In genomic region chr12:9052075-9052829, GRCm38 (mm10) we compare ENCODE assay signal across 8 mouse cellular contexts. TPM values are rescaled to one million over a fixed set of nuclear protein-coding genes. Genes with fewer than 3 reads are reported as not detected.
DNase-seq lines count a peak whose midpoint lies in the region; ATAC-seq and TF ChIP-seq lines count a peak whose summit lies in the region.

No protein-coding gene starts in this region.

- no peak overlapping the region for H3K27ac ChIP-seq in heart, embryonic 15.5 days
- H3K27ac ChIP-seq in liver, embryonic 13.5 days = no peak overlapping the region
- H3K27ac ChIP-seq in neural tube, embryonic 11.5 days (ENCODE audit: low read depth, low read length) = no peak overlapping the region
- no peak overlapping the region for H3K27ac ChIP-seq in stomach, embryonic 16.5 days (ENCODE audit: low read length)

- no peaks in the 10 kb centered on the region for H3K79me3 ChIP-seq in C2C12 (ENCODE audit: low read depth)

- no peaks in the 10 kb centered on the region for H3K79me2 ChIP-seq in C2C12 (ENCODE audit: control insufficient read depth, insufficient read depth)

- no peak overlapping the region for H3ac ChIP-seq in C2C12 (ENCODE audit: control insufficient read depth, insufficient read length, low read depth)

- H3K4me1 ChIP-seq in heart, embryonic 15.5 days (replicated peaks) = peaks cover 4% of the 10 kb centered on the region; the same call in 1 of the 2 replicates
- no peaks in the 10 kb centered on the region for H3K4me1 ChIP-seq in liver, embryonic 13.5 days (replicated peaks)
- no peaks in the 10 kb centered on the region for H3K4me1 ChIP-seq in neural tube, embryonic 11.5 days (ENCODE audit: control insufficient read depth, insufficient read depth, low read length)
- H3K4me1 ChIP-seq in stomach, embryonic 16.5 days (ENCODE audit: control insufficient read depth, insufficient read depth, low read length) = no peaks in the 10 kb centered on the region

- peak; percentile 87 for DNase-seq in brain, adult 2 months (ENCODE audit: low read depth, low spot score)
- peak; percentile 84 for DNase-seq in kidney, postnatal 14 days
- peak; percentile 42 for DNase-seq in liver, embryonic 13.5 days
- DNase-seq in neural tube, embryonic 11.5 days (ENCODE audit: low spot score) = peak; percentile 78

- peak; percentile 84 for ATAC-seq in erythroid progenitor cell, adult 5-6 weeks (replicated peaks; ENCODE audit: low FRiP score, poor library complexity, severe bottlenecking)
- ATAC-seq in heart, embryonic 15.5 days (replicated peaks; ENCODE audit: insufficient number of reproducible peaks, insufficient read depth, low FRiP score, low read depth) = peak; percentile 70; the same call in 1 of the 2 replicates
- ATAC-seq in liver, embryonic 13.5 days (ENCODE audit: low read depth) = peak; percentile 71
- peak; percentile 84 for ATAC-seq in neural tube, embryonic 11.5 days (ENCODE audit: insufficient read depth, low FRiP score, low TSS enrichment)
- ATAC-seq in stomach, embryonic 16.5 days (ENCODE audit: insufficient read depth, low FRiP score) = peak; percentile 84

- no peaks in the 10 kb centered on the region for H3K27me3 ChIP-seq in C2C12 (ENCODE audit: control insufficient read depth, insufficient read depth, insufficient read length)
- H3K27me3 ChIP-seq in heart, embryonic 15.5 days = peaks cover 4% of the 10 kb centered on the region; the same call in 1 of the 2 replicates
- H3K27me3 ChIP-seq in liver, embryonic 13.5 days = no peaks in the 10 kb centered on the region
- H3K27me3 ChIP-seq in neural tube, embryonic 11.5 days (ENCODE audit: control insufficient read depth, insufficient read depth, low read length) = no peaks in the 10 kb centered on the region
- no peaks in the 10 kb centered on the region for H3K27me3 ChIP-seq in stomach, embryonic 16.5 days (ENCODE audit: control insufficient read depth, insufficient read depth, low read length)

- WGBS in heart, embryonic 15.5 days = 59% methylated on average over 8 of the region's 8 CpGs
- 46% methylated on average over 8 of the region's 8 CpGs for WGBS in liver, embryonic 13.5 days (ENCODE audit: insufficient replicate concordance)
- WGBS in neural tube, embryonic 11.5 days = 58% methylated on average over 8 of the region's 8 CpGs
- WGBS in stomach, embryonic 16.5 days = 55% methylated on average over 8 of the region's 8 CpGs

- H3K9ac ChIP-seq in heart, embryonic 15.5 days = no peak overlapping the region
- H3K9ac ChIP-seq in liver, embryonic 13.5 days = no peak overlapping the region
- no peak overlapping the region for H3K9ac ChIP-seq in neural tube, embryonic 11.5 days (ENCODE audit: low read length)
- no peak overlapping the region for H3K9ac ChIP-seq in stomach, embryonic 16.5 days (ENCODE audit: low read length)

- no peaks in the 10 kb centered on the region for H3K36me3 ChIP-seq in C2C12 (ENCODE audit: control insufficient read depth, insufficient read depth)
- no peaks in the 10 kb centered on the region for H3K36me3 ChIP-seq in heart, embryonic 15.5 days
- H3K36me3 ChIP-seq in liver, embryonic 13.5 days = no peaks in the 10 kb centered on the region
- H3K36me3 ChIP-seq in neural tube, embryonic 11.5 days (ENCODE audit: control insufficient read depth, insufficient read depth, low read length) = no peaks in the 10 kb centered on the region
- H3K36me3 ChIP-seq in stomach, embryonic 16.5 days (ENCODE audit: control insufficient read depth, insufficient read depth, low read length) = no peaks in the 10 kb centered on the region

- TF ChIP-seq CTCF in C2C12 (IDR thresholded peaks at IDR 0.05; ENCODE audit: control insufficient read depth, insufficient read depth, insufficient read length) = peak; percentile 87

- no peak overlapping the region for H3K4me2 ChIP-seq in heart, embryonic 15.5 days
- no peak overlapping the region for H3K4me2 ChIP-seq in liver, embryonic 13.5 days
- H3K4me2 ChIP-seq in neural tube, embryonic 11.5 days (ENCODE audit: low read depth) = no peak overlapping the region
- no peak overlapping the region for H3K4me2 ChIP-seq in stomach, embryonic 16.5 days (ENCODE audit: low read depth, low read length)

- no peaks in the 10 kb centered on the region for H3K9me3 ChIP-seq in heart, embryonic 15.5 days (replicated peaks)
- no peaks in the 10 kb centered on the region for H3K9me3 ChIP-seq in liver, embryonic 13.5 days (replicated peaks)
- H3K9me3 ChIP-seq in neural tube, embryonic 11.5 days (ENCODE audit: control insufficient read depth, low read length) = no peaks in the 10 kb centered on the region
- H3K9me3 ChIP-seq in stomach, embryonic 16.5 days (replicated peaks; ENCODE audit: control insufficient read depth, low read length) = no peaks in the 10 kb centered on the region

- H3K4me3 ChIP-seq in C2C12 (ENCODE audit: insufficient read depth, poor library complexity, severe bottlenecking) = no peak overlapping the region
- no peak overlapping the region for H3K4me3 ChIP-seq in heart, embryonic 15.5 days
- H3K4me3 ChIP-seq in liver, embryonic 13.5 days (replicated peaks) = no peak overlapping the region
- no peak overlapping the region for H3K4me3 ChIP-seq in neural tube, embryonic 11.5 days (ENCODE audit: low read depth, low read length)
- H3K4me3 ChIP-seq in stomach, embryonic 16.5 days (replicated peaks; ENCODE audit: low read length) = no peak overlapping the region

TF ChIP-seq in C2C12, 6 proteins besides CTCF, POLR2A, EP300 and RAD21:
- TF ChIP-seq MYOD1 (IDR thresholded peaks at IDR 0.05; ENCODE audit: control insufficient read depth, insufficient read length, low read depth) = peak; percentile 65
- TF ChIP-seq MAX (IDR thresholded peaks at IDR 0.05) = peak; percentile 90
- TF ChIP-seq FOSL1 (IDR thresholded peaks at IDR 0.05; ENCODE audit: insufficient read depth, low read length, poor library complexity, severe bottlenecking) = no peak
- TF ChIP-seq MYOG (IDR thresholded peaks at IDR 0.05; ENCODE audit: control insufficient read depth, extremely low read depth, insufficient read length) = no peak
- no peak for TF ChIP-seq CEBPB (IDR thresholded peaks at IDR 0.05; ENCODE audit: low read depth)
- no peak for TF ChIP-seq USF1 (IDR thresholded peaks at IDR 0.05; ENCODE audit: low read depth)

RNA-seq across cellular contexts. Expression of gene Ttc32, which starts 22.5 kb away (rescaled TPM):
- 5.9 TPM for polyA plus RNA-seq in C2C12 (2012; fragmentation: generic; extraction: Trizol)
- 14.3 and 18.0 TPM in 2 replicates for total RNA-seq in erythroid progenitor cell, adult 5-6 weeks (2015; ENCODE audit: low replicate concordance)
- 0.26 TPM in 1 of 2 replicates, not detected in the other for total RNA-seq in erythroid progenitor cell, adult 5-6 weeks (2017; ENCODE audit: low replicate concordance)
- 14.4 and 17.4 TPM in 2 replicates for polyA plus RNA-seq in heart, embryonic 15.5 days (2015; fragmentation: Nextera tagmentation; extraction: Ambion mirVana)
- polyA plus RNA-seq in liver, embryonic 13.5 days (2015; fragmentation: Nextera tagmentation; extraction: Ambion mirVana) = 14.8 and 17.0 TPM in 2 replicates
- polyA plus RNA-seq in neural tube, embryonic 11.5 days (2014; fragmentation: Nextera tagmentation; extraction: Ambion mirVana) = 16.5 and 18.7 TPM in 2 replicates
- polyA plus RNA-seq in stomach, embryonic 16.5 days (2015; fragmentation: Nextera tagmentation; extraction: Ambion mirVana) = 19.3 and 21.3 TPM in 2 replicates
